Mouse (Mus musculus): ENCODE measurements around the gene Gys1. TPM values are rescaled to one million over a fixed set of nuclear protein-coding genes. Genes with fewer than 3 reads are reported as not detected.
A peak's percentile ranks its signal among the peaks of the same experiment; 100 is the strongest.

Gene Gys1
- polyA plus RNA-seq, 1 experiment: 35.2 TPM

DNA sequence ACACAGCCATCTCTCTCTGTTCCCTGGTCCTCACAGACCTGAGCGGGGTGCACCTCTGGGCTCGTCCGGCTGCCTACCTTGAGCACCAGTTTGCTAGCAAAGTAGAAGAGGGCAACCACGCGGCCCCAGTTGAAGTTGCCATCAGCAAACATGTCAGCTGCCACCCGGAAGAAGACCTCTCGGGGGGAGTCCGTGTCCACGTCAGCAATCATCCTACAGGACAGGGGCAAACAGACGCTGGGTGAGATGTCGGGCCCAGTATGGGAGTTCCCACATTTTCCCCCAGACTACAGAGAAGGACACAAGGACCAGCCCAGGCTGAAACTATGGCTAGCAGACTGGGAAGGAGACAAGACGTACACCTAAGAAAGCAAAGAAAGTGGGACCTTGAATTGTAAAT, 30.5 kb downstream of the Gys1 start:
- H3K4me3 ChIP-seq (ENCODE audit: control insufficient read depth, insufficient read depth, low read length): no peak overlapping the region
- WGBS: 98% methylated on average over 12 of the region's 12 CpGs
- TF ChIP-seq CTCF (IDR thresholded peaks at IDR 0.05; ENCODE audit: borderline replicate concordance, control insufficient read depth, extremely low read depth, insufficient read depth, low read length, poor library complexity): no peak
- TF ChIP-seq POLR2A (IDR thresholded peaks at IDR 0.05; ENCODE audit: control insufficient read depth, extremely low read depth, insufficient read depth, low read length, poor library complexity): no peak

DNA sequence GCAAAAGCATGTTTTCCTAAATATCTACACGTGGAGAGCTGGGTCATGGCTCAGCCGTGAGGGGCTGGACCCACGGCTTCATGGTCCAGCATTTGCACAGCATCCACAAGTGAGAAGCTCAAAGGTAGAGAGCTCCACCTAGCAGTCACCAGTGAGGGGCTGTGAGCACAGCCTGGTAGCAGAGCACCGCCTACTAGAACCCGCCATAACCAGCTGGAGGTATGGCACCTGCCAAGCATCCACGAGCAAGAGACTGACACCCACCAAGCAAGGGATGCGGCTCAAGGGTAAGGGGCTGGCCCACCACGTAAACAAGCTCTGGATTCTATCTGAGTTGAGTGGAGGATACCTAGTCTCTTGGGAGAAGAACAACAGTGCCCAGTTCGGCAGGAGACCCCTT, 30.9 kb downstream of the Gys1 start:
- no peak for TF ChIP-seq POLR2A (IDR thresholded peaks at IDR 0.05; ENCODE audit: control insufficient read depth, extremely low read depth, insufficient read depth, low read length, poor library complexity)
- TF ChIP-seq CTCF (IDR thresholded peaks at IDR 0.05; ENCODE audit: borderline replicate concordance, control insufficient read depth, extremely low read depth, insufficient read depth, low read length, poor library complexity): no peak
- no peak overlapping the region for H3K27ac ChIP-seq (ENCODE audit: control insufficient read depth, insufficient read depth, low read length)
- no peaks in the 10 kb centered on the region for H3K27me3 ChIP-seq (ENCODE audit: control insufficient read depth, insufficient read depth, low read length)
- peak; percentile 40 for DNase-seq
- H3K4me1 ChIP-seq (replicated peaks; ENCODE audit: control insufficient read depth, insufficient read depth, low read length): peaks cover 17% of the 10 kb centered on the region
- no peaks in the 10 kb centered on the region for H3K36me3 ChIP-seq (ENCODE audit: control insufficient read depth, insufficient read depth, low read length)
- 79% methylated on average over 9 of the region's 9 CpGs for WGBS
- no peak overlapping the region for H3K4me3 ChIP-seq (ENCODE audit: control insufficient read depth, insufficient read depth, low read length)

More for the DNA sequence above, 30.5 kb downstream of the Gys1 start:
- DNase-seq: no peak
- Histone ChIP-seq H3K4me1 (replicated peaks; ENCODE audit: control insufficient read depth, insufficient read depth, low read length) (peaks cover 21% of the 10 kb centered on the region), H3K27me3 (ENCODE audit: control insufficient read depth, insufficient read depth, low read length) (no peaks in the 10 kb centered on the region), H3K36me3 (ENCODE audit: control insufficient read depth, insufficient read depth, low read length) (no peaks in the 10 kb centered on the region), H3K27ac (ENCODE audit: control insufficient read depth, insufficient read depth, low read length) (no peak overlapping the region)

DNA sequence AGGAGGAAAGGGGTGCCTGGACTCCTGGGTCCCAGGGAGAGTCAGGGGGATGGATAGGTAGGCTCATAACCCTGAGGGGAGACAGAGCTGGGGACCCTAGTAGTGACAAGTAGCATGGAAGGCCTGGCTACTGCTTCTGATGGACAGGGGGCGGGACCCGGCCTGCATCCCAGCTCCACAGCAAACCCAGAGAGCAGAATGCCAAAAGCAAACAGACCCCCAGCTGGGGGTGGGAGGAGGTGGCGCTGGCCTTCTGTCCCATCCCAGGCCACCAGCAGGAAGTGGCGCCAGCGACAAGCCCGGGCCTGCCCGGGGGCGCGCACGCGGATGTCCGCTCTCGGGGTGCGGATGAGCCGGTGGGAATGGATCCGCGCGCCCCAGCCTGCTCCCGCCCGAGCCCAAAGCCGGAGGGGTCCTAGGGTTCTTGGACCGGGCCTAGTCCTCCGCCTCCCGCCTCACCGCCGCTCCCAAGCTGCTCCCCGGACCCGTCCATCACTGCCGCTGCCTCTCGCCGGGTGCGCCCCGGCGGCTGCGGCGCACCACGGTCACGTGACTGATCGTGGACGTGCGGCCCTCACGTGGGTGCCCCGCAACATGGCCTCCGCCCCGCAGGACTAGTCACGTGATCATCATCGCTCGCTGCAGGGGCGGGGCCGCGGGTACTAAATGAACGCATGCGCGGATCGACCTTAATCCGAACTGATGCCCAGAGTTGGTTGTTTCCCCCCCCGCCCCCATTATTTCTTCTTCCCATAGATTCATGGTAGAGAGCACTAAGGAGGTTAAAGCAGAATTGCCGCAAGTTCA, 31.8 kb downstream of the Gys1 start, which contains the start of gene Bax:
Bax (minus strand) TSS at position 616 of the 807 bp plus-strand sequence.
- Histone ChIP-seq H3K4me1 (replicated peaks; ENCODE audit: control insufficient read depth, insufficient read depth, low read length) (peaks cover 12% of the 10 kb centered on the region), H3K27ac (ENCODE audit: control insufficient read depth, insufficient read depth, low read length) (no peak within 1 kb of the TSS), H3K36me3 (ENCODE audit: control insufficient read depth, insufficient read depth, low read length) (no peaks in the 10 kb centered on the region), H3K4me3 (ENCODE audit: control insufficient read depth, insufficient read depth, low read length) (peak within 1 kb of the TSS; percentile 62), H3K27me3 (ENCODE audit: control insufficient read depth, insufficient read depth, low read length) (no peaks in the 10 kb centered on the region)
- DNase-seq: peak; percentile 88
- WGBS: under 1% methylated on average over 58 of the region's 58 CpGs
- TF ChIP-seq POLR2A (IDR thresholded peaks at IDR 0.05; ENCODE audit: control insufficient read depth, extremely low read depth, insufficient read depth, low read length, poor library complexity) (no peak), CTCF (IDR thresholded peaks at IDR 0.05; ENCODE audit: borderline replicate concordance, control insufficient read depth, extremely low read depth, insufficient read depth, low read length, poor library complexity) (peak; percentile 52; the same call in 1 of the 2 replicates)

DNA sequence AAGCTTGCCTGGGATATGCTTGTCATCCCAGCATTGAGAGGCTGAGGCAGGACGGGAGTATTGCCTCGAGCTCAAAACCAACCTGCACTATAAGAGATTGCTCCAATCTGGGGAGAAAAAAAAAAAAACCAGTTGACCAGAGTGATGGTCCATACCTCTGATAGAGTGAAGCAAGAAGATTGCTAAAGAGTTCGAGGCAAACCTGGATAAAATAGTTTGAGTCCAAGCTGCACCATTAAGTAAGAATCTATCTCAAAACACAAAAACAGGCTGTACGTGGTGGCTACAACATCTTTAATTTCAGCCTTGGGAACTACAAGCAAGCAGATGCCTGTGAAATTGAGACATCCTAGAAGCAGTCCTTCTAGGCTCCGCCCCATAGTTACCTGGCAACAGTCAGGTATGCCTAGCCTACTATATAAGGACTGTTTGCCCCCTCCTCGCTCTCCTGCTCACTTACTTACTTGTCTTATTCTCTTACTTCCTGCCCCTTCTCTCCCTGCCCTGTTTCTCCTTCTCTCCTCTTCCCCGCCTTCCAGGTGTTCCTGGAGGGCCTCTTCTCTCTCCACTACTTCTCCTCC, 32.5 kb downstream of the Gys1 start:
- Histone ChIP-seq H3K27ac (ENCODE audit: control insufficient read depth, insufficient read depth, low read length) (no peak overlapping the region), H3K36me3 (ENCODE audit: control insufficient read depth, insufficient read depth, low read length) (no peaks in the 10 kb centered on the region), H3K27me3 (ENCODE audit: control insufficient read depth, insufficient read depth, low read length) (no peaks in the 10 kb centered on the region), H3K4me1 (replicated peaks; ENCODE audit: control insufficient read depth, insufficient read depth, low read length) (peaks cover 12% of the 10 kb centered on the region), H3K4me3 (ENCODE audit: control insufficient read depth, insufficient read depth, low read length) (peak overlapping the region; percentile 62)
- WGBS: 50% methylated on average over 7 of the region's 7 CpGs
- DNase-seq: no peak
- TF ChIP-seq POLR2A (IDR thresholded peaks at IDR 0.05; ENCODE audit: control insufficient read depth, extremely low read depth, insufficient read depth, low read length, poor library complexity): no peak
- TF ChIP-seq CTCF (IDR thresholded peaks at IDR 0.05; ENCODE audit: borderline replicate concordance, control insufficient read depth, extremely low read depth, insufficient read depth, low read length, poor library complexity): no peak

DNA sequence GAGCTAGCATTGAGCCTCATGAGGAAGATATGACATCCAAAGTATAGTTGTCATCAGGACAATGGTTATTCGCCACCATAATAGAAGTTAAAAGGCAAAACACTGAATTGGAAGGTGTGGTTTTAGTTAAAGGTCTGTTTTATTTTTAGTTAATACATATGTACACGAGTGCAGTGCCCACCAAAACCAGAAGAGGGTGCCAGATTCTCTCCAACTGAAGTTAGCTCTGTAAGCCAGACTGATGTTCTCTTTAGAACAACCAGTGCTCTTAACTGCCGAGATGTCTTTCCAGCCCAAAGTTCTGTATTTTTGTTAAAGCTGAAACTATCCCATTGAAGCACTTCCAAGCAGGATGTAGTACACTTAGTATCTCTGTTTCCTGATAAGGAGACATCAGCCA, 36.2 kb downstream of the Gys1 start:
- H3K27ac ChIP-seq (ENCODE audit: control insufficient read depth, insufficient read depth, low read length): no peak overlapping the region
- H3K36me3 ChIP-seq (ENCODE audit: control insufficient read depth, insufficient read depth, low read length): no peaks in the 10 kb centered on the region
- 6% methylated on average over 3 of the region's 3 CpGs for WGBS
- H3K4me3 ChIP-seq (ENCODE audit: control insufficient read depth, insufficient read depth, low read length): no peak overlapping the region
- H3K27me3 ChIP-seq (ENCODE audit: control insufficient read depth, insufficient read depth, low read length): no peaks in the 10 kb centered on the region
- H3K4me1 ChIP-seq (replicated peaks; ENCODE audit: control insufficient read depth, insufficient read depth, low read length): peaks cover 7% of the 10 kb centered on the region
- TF ChIP-seq CTCF (IDR thresholded peaks at IDR 0.05; ENCODE audit: borderline replicate concordance, control insufficient read depth, extremely low read depth, insufficient read depth, low read length, poor library complexity): no peak
- TF ChIP-seq POLR2A (IDR thresholded peaks at IDR 0.05; ENCODE audit: control insufficient read depth, extremely low read depth, insufficient read depth, low read length, poor library complexity): no peak
- DNase-seq: peak; percentile 73

DNA sequence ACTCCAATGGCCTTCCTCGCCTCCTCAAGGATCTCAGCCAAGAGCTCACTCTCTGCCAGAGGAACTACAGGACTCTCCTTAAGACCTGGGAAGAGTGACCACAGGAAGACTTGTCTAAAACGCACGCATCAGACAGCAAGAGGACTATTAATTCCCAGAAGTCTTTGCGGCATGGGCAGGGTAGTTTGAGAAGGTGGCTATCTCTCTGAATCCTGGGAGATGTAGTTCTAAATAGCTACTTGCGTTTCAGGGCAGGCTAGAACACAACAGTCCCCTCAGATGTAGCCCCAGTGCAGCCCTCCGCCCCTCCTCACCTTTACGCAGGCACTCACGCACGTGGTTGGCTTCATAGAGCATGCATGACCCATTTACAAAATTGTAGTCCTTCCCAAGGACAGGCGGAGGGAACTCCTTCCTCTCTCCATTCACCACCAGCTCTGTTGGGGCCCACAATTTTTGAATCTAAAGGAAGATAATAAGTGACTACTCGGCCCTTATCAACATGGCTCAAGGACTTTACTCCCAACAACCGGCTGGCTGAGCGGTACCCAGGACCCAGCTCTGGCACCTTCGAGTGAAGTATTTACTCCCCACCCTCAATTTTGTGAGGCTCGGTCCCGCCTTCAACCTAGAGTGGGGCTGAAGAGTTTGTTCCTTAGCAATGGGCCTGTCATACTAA, 40.8 kb downstream of the Gys1 start:
- H3K4me1 ChIP-seq (replicated peaks; ENCODE audit: control insufficient read depth, insufficient read depth, low read length): no peaks in the 10 kb centered on the region
- TF ChIP-seq CTCF (IDR thresholded peaks at IDR 0.05; ENCODE audit: borderline replicate concordance, control insufficient read depth, extremely low read depth, insufficient read depth, low read length, poor library complexity) (no peak), POLR2A (IDR thresholded peaks at IDR 0.05; ENCODE audit: control insufficient read depth, extremely low read depth, insufficient read depth, low read length, poor library complexity) (no peak)
- no peak overlapping the region for H3K4me3 ChIP-seq (ENCODE audit: control insufficient read depth, insufficient read depth, low read length)
- no peak for DNase-seq
- H3K27ac ChIP-seq (ENCODE audit: control insufficient read depth, insufficient read depth, low read length): no peak overlapping the region
- WGBS: 94% methylated on average over 16 of the region's 16 CpGs
- H3K36me3 ChIP-seq (ENCODE audit: control insufficient read depth, insufficient read depth, low read length): no peaks in the 10 kb centered on the region
- H3K27me3 ChIP-seq (ENCODE audit: control insufficient read depth, insufficient read depth, low read length): no peaks in the 10 kb centered on the region
